Mouse (Mus musculus) liver, embryonic 14.5 days (tissue): Measurements from ENCODE around the gene Gm5134.

Source experiments
- CTCF ChIP-seq: IDR thresholded peaks from 2 replicates; pipeline ENCODE4 v1.5.1; 2016; ENCODE audit warnings: antibody characterized with exemption, low read depth, control low read depth
- EP300 ChIP-seq: IDR thresholded peaks from 2 replicates; pipeline ENCODE4 v1.6.1; 2016; ENCODE audit warnings: antibody characterized with exemption, low read depth

- no peak for TF ChIP-seq CTCF
- no peak for TF ChIP-seq EP300
Observed at GRCm38 (mm10) chr10:75973846-75974245, 19.5 kb downstream of the Gm5134 start.
